Mouse (Mus musculus) bone marrow macrophage, adult 2 months (primary cell): ENCODE data around the gene Itga1. TPM values are rescaled to one million over a fixed set of nuclear protein-coding genes. Genes with fewer than 3 reads are reported as not detected.

ENCODE experiments used
- H3K27ac ChIP-seq: 2 replicates; pipeline ENCODE4 v1.5.1; 2012; ENCODE audit warnings: low read depth, low read length; ENCODE audit not compliant: insufficient read depth
- H3K4me1 ChIP-seq: 2 replicates; pipeline ENCODE4 v1.6.1; 2012; ENCODE audit warnings: low read length; ENCODE audit not compliant: control insufficient read depth, insufficient read depth
- H3K4me3 ChIP-seq: 2 replicates; pipeline ENCODE4 v1.5.1; 2012; ENCODE audit warnings: mild to moderate bottlenecking, low read length, moderate library complexity; ENCODE audit not compliant: insufficient read depth
- CTCF ChIP-seq: IDR thresholded peaks from 2 replicates; pipeline ENCODE4 v1.5.1; 2012; ENCODE audit warnings: low read depth, mild to moderate bottlenecking, low read length, moderate library complexity
- POLR2A ChIP-seq: IDR thresholded peaks from 2 replicates; pipeline ENCODE4 v1.6.1; 2012; ENCODE audit warnings: mild to moderate bottlenecking, low read depth, low read length, borderline replicate concordance
- polyA plus RNA-seq: library from polyadenylated mRNA; stranded (reverse); fragments of >200 nt; gene quantifications from 2 replicates; pipeline ENCODE4 v1.2.4, GENCODE M21; 2012; ENCODE audit not compliant: missing spikeins, insufficient read depth, insufficient read length

Gene Itga1
- polyA plus RNA-seq, 1 experiment = 0.95 TPM

GRCm38 (mm10) chr13:115003444-115004053 lies 98.2 kb downstream of the Itga1 start:
- no peaks in the 10 kb centered on the region for H3K4me1 ChIP-seq
- H3K4me3 ChIP-seq = no peak overlapping the region
- no peak overlapping the region for H3K27ac ChIP-seq
- TF ChIP-seq CTCF = no peak
- no peak for TF ChIP-seq POLR2A

DNA sequence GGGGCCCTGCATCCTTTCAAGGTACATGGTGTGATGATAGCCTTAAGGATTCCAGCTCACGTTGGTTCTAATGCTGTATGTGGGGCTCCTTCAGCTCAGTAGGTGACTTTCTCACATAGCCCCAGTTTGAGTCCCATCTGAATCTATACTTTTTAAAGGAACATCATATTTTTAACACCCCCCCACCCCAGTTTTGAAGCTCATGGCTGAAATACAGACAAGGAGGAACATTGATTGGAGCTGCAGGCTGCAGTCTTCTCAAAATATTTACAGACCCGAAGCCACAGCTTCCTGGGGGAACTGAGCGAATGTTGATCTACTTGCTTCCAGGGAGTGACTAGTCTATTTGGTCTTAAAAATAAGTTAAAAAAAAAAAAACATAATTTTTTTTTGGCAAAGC lies 98.9 kb downstream of the Itga1 start:
- Histone ChIP-seq H3K4me3 (no peak overlapping the region), H3K27ac (no peak overlapping the region), H3K4me1 (no peaks in the 10 kb centered on the region)
- TF ChIP-seq POLR2A = no peak
- TF ChIP-seq CTCF = no peak

GRCm38 (mm10) chr13:115002155-115002554 lies 99.6 kb downstream of the Itga1 start:
- no peak overlapping the region for H3K27ac ChIP-seq
- no peaks in the 10 kb centered on the region for H3K4me1 ChIP-seq
- TF ChIP-seq CTCF = no peak
- no peak for TF ChIP-seq POLR2A
- H3K4me3 ChIP-seq = no peak overlapping the region

DNA sequence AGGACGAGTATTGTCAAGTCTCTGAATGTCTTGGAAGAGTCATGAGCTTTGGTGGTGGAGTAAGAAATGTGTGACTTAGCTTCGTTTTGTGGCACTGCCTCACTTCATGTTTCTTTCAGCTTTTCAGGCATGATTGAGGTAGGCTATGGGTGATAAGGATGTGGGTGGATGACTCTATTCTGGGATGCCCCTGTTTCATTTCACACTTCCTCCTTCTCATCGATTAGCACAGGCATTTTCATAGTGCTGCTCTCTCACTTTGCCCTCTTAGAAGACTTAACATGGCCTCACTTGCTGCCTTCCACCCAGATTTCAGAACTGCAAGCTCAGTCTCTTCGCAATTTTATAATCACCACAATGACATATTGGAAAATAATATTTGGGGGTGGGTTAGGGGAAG lies 102.2 kb downstream of the Itga1 start:
- TF ChIP-seq POLR2A (no peak), CTCF (no peak)
- Histone ChIP-seq H3K4me1 (no peaks in the 10 kb centered on the region), H3K4me3 (no peak overlapping the region), H3K27ac (no peak overlapping the region)

- H3K4me1 ChIP-seq = no peaks in the 10 kb centered on the region
These were observed 103.7 kb downstream of the Itga1 start for GRCm38 (mm10) chr13:114998100-114998499.

DNA sequence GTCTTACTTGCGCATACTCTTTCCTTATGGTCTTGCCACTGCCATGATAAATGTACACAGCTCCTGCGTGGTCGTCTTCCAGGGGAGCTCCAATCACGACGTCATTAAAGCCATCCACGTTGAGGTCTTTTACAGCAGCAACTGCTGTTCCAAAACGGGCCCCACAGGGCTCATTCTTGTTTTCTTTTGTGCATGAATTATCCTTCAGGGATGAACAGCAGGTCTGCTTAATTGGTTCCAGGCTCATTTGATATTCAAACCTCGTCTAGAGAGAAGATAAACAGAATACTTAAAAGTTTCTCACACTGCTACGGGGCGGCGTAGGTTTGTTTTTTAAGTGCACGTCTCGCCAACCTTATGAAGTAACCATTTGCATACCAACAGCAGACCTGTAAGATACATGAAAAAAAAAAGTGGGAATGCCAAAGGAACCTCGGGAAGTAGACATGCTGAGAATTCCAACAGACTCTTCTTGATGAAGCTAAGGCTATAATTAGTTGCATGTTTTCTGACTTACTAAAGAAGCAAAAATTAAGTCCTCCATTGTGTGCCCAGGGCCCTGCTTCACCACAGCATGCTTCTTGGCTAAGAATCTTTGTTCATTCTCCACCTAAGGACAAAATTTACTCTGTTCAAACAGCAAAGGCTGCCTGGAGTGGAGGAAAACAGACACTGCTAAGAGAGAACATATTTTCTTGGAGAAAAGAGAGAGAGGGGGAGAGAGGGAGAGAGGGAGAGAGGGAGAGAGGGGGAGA lies 109.3 kb downstream of the Itga1 start:
- no peak overlapping the region for H3K27ac ChIP-seq
- TF ChIP-seq CTCF (no peak), POLR2A (no peak)
- no peaks in the 10 kb centered on the region for H3K4me1 ChIP-seq
- no peak overlapping the region for H3K4me3 ChIP-seq

More at GRCm38 (mm10) chr13:114998100-114998499, 103.7 kb downstream of the Itga1 start:
- Histone ChIP-seq H3K27ac (no peak overlapping the region), H3K4me3 (no peak overlapping the region)
- TF ChIP-seq CTCF (no peak), POLR2A (no peak)

GRCm38 (mm10) chr13:114987668-114988067 lies 114.1 kb downstream of the Itga1 start:
- Histone ChIP-seq H3K4me3 (no peak overlapping the region), H3K4me1 (no peaks in the 10 kb centered on the region), H3K27ac (no peak overlapping the region)
- TF ChIP-seq POLR2A (no peak), CTCF (no peak)

DNA sequence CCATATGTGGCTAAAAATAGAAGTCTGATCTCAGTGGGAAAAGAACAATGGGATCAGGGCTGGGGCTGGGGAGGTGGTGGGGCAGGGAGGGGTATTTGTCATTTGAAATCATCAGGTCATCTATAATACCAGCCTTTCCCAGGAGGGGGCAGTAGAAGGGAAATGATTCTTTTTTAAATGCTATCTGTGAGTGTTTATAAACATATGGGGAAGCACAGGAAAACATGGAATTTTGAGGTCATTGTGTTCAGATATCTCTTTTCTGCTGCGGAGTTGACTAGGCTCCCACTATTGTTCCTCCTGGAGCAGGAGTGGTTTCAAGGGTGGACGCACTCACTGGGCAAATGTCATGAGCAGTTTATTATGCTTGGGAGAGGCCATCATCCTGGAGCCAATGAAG lies 114.6 kb downstream of the Itga1 start:
- Histone ChIP-seq H3K4me1 (no peaks in the 10 kb centered on the region), H3K4me3 (no peak overlapping the region), H3K27ac (no peak overlapping the region)
- TF ChIP-seq POLR2A (no peak), CTCF (no peak)

DNA sequence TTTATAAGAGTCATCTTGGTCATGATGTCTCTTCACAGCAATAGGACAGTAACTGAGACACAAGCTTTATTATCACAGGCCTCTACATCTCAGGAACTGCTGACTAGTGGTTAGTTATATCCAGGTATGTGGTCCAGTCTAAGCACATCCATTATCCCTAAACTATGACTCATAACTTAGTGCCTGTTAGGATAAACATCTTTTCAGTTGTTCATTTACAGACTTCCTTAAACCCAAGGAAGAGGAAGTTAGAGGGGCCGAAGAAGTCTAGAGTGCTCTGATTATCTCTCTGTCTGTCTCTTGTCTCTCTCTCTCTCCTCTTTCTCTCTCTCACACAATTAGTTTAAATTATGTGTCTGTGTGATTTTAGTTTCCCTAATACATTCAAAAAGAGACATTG lies 117.1 kb downstream of the Itga1 start:
- no peak for TF ChIP-seq POLR2A
- Histone ChIP-seq H3K27ac (no peak overlapping the region), H3K4me1 (no peaks in the 10 kb centered on the region), H3K4me3 (no peak overlapping the region)

- no peaks in the 10 kb centered on the region for H3K4me1 ChIP-seq
- no peak overlapping the region for H3K27ac ChIP-seq
- H3K4me3 ChIP-seq = no peak overlapping the region
- no peak for TF ChIP-seq POLR2A
- TF ChIP-seq CTCF = no peak
These were observed 118.6 kb downstream of the Itga1 start for GRCm38 (mm10) chr13:114983116-114983515.
